Mouse (Mus musculus): ENCODE data around the gene Spink4.

Gene Spink4

GRCm38 (mm10) chr4:40969161-40969560 is 49.3 kb downstream of the Spink4 start:
- DNase-seq (ENCODE audit: low spot score), result no peak

GRCm38 (mm10) chr4:40969781-40970591 is 50.1 kb downstream of the Spink4 start:
- DNase-seq (ENCODE audit: low spot score), result no peak

GRCm38 (mm10) chr4:40970592-40970841 is 50.7 kb downstream of the Spink4 start:
- no peak for DNase-seq (ENCODE audit: low spot score)

- peak; percentile 93 for DNase-seq (ENCODE audit: low spot score)
Observed at GRCm38 (mm10) chr4:40970842-40971701, 51.2 kb downstream of the Spink4 start, which contains the start of gene Nfx1. TSS of gene Nfx1 (plus strand) at chr4:40970906.

GRCm38 (mm10) chr4:40971744-40972143 is 51.9 kb downstream of the Spink4 start:
- DNase-seq (ENCODE audit: low spot score), result no peak

GRCm38 (mm10) chr4:40974011-40974410 is 54.2 kb downstream of the Spink4 start:
- peak; percentile 48 for DNase-seq (ENCODE audit: low spot score)

- DNase-seq (ENCODE audit: low spot score), result no peak
Observed at GRCm38 (mm10) chr4:40975678-40976077, 55.8 kb downstream of the Spink4 start.

GRCm38 (mm10) chr4:40976651-40977050 is 56.8 kb downstream of the Spink4 start:
- no peak for DNase-seq (ENCODE audit: low spot score)

- no peak for DNase-seq (ENCODE audit: low spot score)
Observed at GRCm38 (mm10) chr4:40979430-40979829, 59.6 kb downstream of the Spink4 start.
